Mouse (Mus musculus) CH12.LX (cell line): ENCODE measurements around the gene Vps35l. TPM values are rescaled to one million over a fixed set of nuclear protein-coding genes. Genes with fewer than 3 reads are reported as not detected.

Experiments
- DNase-seq: peaks from one replicate; pipeline ENCODE4 v3.0.0-alpha.2; 2013; ENCODE audit errors: extremely low read depth
- H3K27ac ChIP-seq: 2 replicates; pipeline ENCODE4 v1.5.1; 2012; ENCODE audit warnings: low read depth, mild to moderate bottlenecking, control low read depth, moderate library complexity; ENCODE audit not compliant: insufficient read depth
- H3K27me3 ChIP-seq: replicated peaks from 2 replicates; pipeline ENCODE3; 2012; ENCODE audit warnings: inconsistent platforms
- H3K36me3 ChIP-seq, 2 experiments: replicated peaks in 1 of 2; 2 replicates each; pipeline versions ENCODE3 to v1.6.1; 2012; ENCODE audit warnings: inconsistent platforms in 1 of 2, low read length in 1 of 2, mild to moderate bottlenecking in 1 of 2, mixed read lengths in 1 of 2, moderate library complexity in 1 of 2; ENCODE audit not compliant: control insufficient read depth in 1 of 2, insufficient read depth in 1 of 2
- H3K4me1 ChIP-seq, 2 experiments: 2 replicates each; pipeline ENCODE4 v1.6.1; 2012; ENCODE audit warnings: inconsistent platforms in 1 of 2, moderate library complexity in 1 of 2; ENCODE audit not compliant: insufficient read depth in 2 of 2, control insufficient read depth in 1 of 2
- H3K4me2 ChIP-seq: 2 replicates; pipeline ENCODE4 v1.6.1; 2012; ENCODE audit warnings: low read depth, mild to moderate bottlenecking, control low read depth; ENCODE audit not compliant: poor library complexity, insufficient read depth, severe bottlenecking
- H3K4me3 ChIP-seq, 3 experiments: fragments of 150-350 bp in 1 of 3; sonication (generic) in 1 of 3; replicated peaks in 1 of 3; 2 replicates each; pipeline versions ENCODE3 to v1.5.1; 2011 to 2012; ENCODE audit warnings: low read depth in 2 of 3, low read length in 2 of 3, mild to moderate bottlenecking in 2 of 3, moderate library complexity in 2 of 3, control low read depth in 1 of 3, improper control_type of control experiment in 1 of 3, inconsistent platforms in 1 of 3, mixed read lengths in 1 of 3; ENCODE audit not compliant: poor library complexity in 1 of 3
- H3K79me2 ChIP-seq: replicated peaks from 2 replicates; pipeline ENCODE4 v1.6.1; 2012; ENCODE audit warnings: mild to moderate bottlenecking, moderate library complexity; ENCODE audit not compliant: control insufficient read depth, poor library complexity, insufficient read depth, severe bottlenecking; ENCODE audit errors: extremely low read depth
- H3K9ac ChIP-seq: 2 replicates; pipeline ENCODE4 v1.6.1; 2012; ENCODE audit warnings: low read depth, mild to moderate bottlenecking, control low read depth, moderate library complexity; ENCODE audit not compliant: insufficient read depth
- H3K9me3 ChIP-seq: replicated peaks from 2 replicates; pipeline ENCODE3; 2012; ENCODE audit warnings: low read length, inconsistent platforms, mixed read lengths
- CHD1 ChIP-seq: IDR thresholded peaks from 2 replicates; pipeline ENCODE4 v1.6.1; 2012; ENCODE audit warnings: low read depth, low read length, improper control_type of control experiment, inconsistent platforms
- CHD2 ChIP-seq: IDR thresholded peaks from 2 replicates; pipeline ENCODE4 v1.6.1; 2011; ENCODE audit warnings: low read length, improper control_type of control experiment
- E2F4 ChIP-seq: IDR thresholded peaks from 2 replicates; pipeline ENCODE4 v1.6.1; 2011; ENCODE audit warnings: low read depth, low read length, improper control_type of control experiment; ENCODE audit not compliant: insufficient replicate concordance
- ELF1 ChIP-seq: IDR thresholded peaks from 2 replicates; pipeline ENCODE4 v1.6.1; 2014; ENCODE audit warnings: low read depth, mild to moderate bottlenecking, inconsistent platforms, low read length, improper control_type of control experiment
- EP300 ChIP-seq: IDR thresholded peaks from 2 replicates; pipeline ENCODE4 v1.6.1; 2011; ENCODE audit warnings: low read length, improper control_type of control experiment
- GABPA ChIP-seq: IDR thresholded peaks from 2 replicates; pipeline ENCODE4 v1.6.1; 2012; ENCODE audit warnings: low read depth, low read length, improper control_type of control experiment, inconsistent platforms; ENCODE audit not compliant: insufficient replicate concordance
- HCFC1 ChIP-seq: IDR thresholded peaks from 2 replicates; pipeline ENCODE4 v1.6.1; 2012; ENCODE audit warnings: low read depth, mild to moderate bottlenecking, inconsistent platforms, low read length, improper control_type of control experiment
- IRF4 ChIP-seq: IDR thresholded peaks from 2 replicates; pipeline ENCODE4 v1.6.1; 2014; ENCODE audit warnings: low read depth, mild to moderate bottlenecking, inconsistent platforms, low read length, improper control_type of control experiment
- KAT2A ChIP-seq: IDR thresholded peaks from 2 replicates; pipeline ENCODE4 v1.6.1; 2012; ENCODE audit warnings: low read length, improper control_type of control experiment, inconsistent platforms; ENCODE audit not compliant: insufficient replicate concordance
- MAFK ChIP-seq: IDR thresholded peaks from 2 replicates; pipeline ENCODE4 v1.6.1; 2011; ENCODE audit warnings: low read length, improper control_type of control experiment; ENCODE audit not compliant: insufficient replicate concordance
- MEF2A ChIP-seq: IDR thresholded peaks from 2 replicates; pipeline ENCODE4 v1.6.1; 2014; ENCODE audit warnings: low read depth, mild to moderate bottlenecking, inconsistent platforms, low read length, improper control_type of control experiment, borderline replicate concordance
- MYC ChIP-seq: IDR thresholded peaks from 2 replicates; pipeline ENCODE4 v1.6.1; 2011; ENCODE audit warnings: low read depth, mild to moderate bottlenecking, improper control_type of control experiment, low read length
- NRF1 ChIP-seq: IDR thresholded peaks from 2 replicates; pipeline ENCODE4 v1.6.1; 2014; ENCODE audit warnings: low read depth, mild to moderate bottlenecking, inconsistent platforms, low read length, improper control_type of control experiment, moderate library complexity
- POLR2A ChIP-seq: IDR thresholded peaks from 2 replicates; pipeline ENCODE4 v1.6.1; 2011; ENCODE audit warnings: low read depth, mild to moderate bottlenecking, improper control_type of control experiment, low read length
- POLR2AphosphoS2 ChIP-seq: IDR thresholded peaks from 2 replicates; pipeline ENCODE4 v1.6.1; 2011; ENCODE audit warnings: low read depth, low read length, improper control_type of control experiment
- RAD21 ChIP-seq: IDR thresholded peaks from 2 replicates; pipeline ENCODE4 v1.6.1; 2011; ENCODE audit warnings: low read depth, mild to moderate bottlenecking, low read length, improper control_type of control experiment, moderate library complexity
- SIN3A ChIP-seq: IDR thresholded peaks from 2 replicates; pipeline ENCODE4 v1.6.1; 2012; ENCODE audit warnings: low read length, improper control_type of control experiment, inconsistent platforms
- SMC3 ChIP-seq: IDR thresholded peaks from 2 replicates; pipeline ENCODE4 v1.6.1; 2011; ENCODE audit warnings: low read depth, low read length, improper control_type of control experiment
- USF2 ChIP-seq: conservative IDR thresholded peaks from 2 replicates; pipeline ENCODE4 v1.6.1; 2011; ENCODE audit warnings: low read depth, low read length, improper control_type of control experiment
- ZC3H11A ChIP-seq: IDR thresholded peaks from 2 replicates; pipeline ENCODE4 v1.6.1; 2012; ENCODE audit warnings: low read depth, mild to moderate bottlenecking, inconsistent platforms, low read length, improper control_type of control experiment
- ZKSCAN1 ChIP-seq: IDR thresholded peaks from 2 replicates; pipeline ENCODE4 v1.6.1; 2012; ENCODE audit warnings: low read depth, inconsistent platforms, low read length, improper control_type of control experiment, borderline replicate concordance
- dilution Hi-C: fragments of 300-500 bp; cut with MboI; formaldehyde crosslinking; loops from 2 replicates; pipeline ENCODE4 v1.14.3; 2020; ENCODE audit warnings: low sequenced_read_pairs; ENCODE audit not compliant: extremely low pct_unique_long_range_greater_than_20kb, extremely low pct_ligation_motif_present
- in situ Hi-C: fragments of 300-500 bp; cut with MboI; formaldehyde crosslinking; loops from 3 replicates; pipeline ENCODE4 v1.14.3; 2019; ENCODE audit warnings: low sequenced_read_pairs, low pct_ligation_motif_present, low pct_unique_long_range_greater_than_20kb, mixed read lengths
- polyA plus RNA-seq: library from polyadenylated mRNA; unstranded; fragments of >175 nt; gene quantifications from 2 replicates; pipeline ENCODE4 v1.2.1, GENCODE M21; 2012; ENCODE audit warnings: low read depth; ENCODE audit not compliant: insufficient read length
- total RNA-seq, 2 experiments: library from RNA; depleted of rRNA; stranded (reverse); fragments of 300-350 nt in 1 of 2; fragments of >200 nt in 1 of 2; gene quantifications; 2 replicates each; pipeline ENCODE4 v1.2.3; 2012 to 2014

The Vps35l gene
- total and polyA plus RNA-seq, 3 experiments = 43.9 to 57.7 (median 54.7) TPM

GRCm38 (mm10) chr7:118773027-118773426, 33.0 kb downstream of the Vps35l start:
- no peaks in the 10 kb centered on the region for H3K9me3 ChIP-seq
- H3K4me2 ChIP-seq = no peak overlapping the region
- no peak overlapping the region for H3K4me3 ChIP-seq
- H3K27me3 ChIP-seq = no peaks in the 10 kb centered on the region
- H3K4me1 ChIP-seq = peaks cover 3 to 12% of the 10 kb centered on the region in 2 experiments; a peak in 3 of 4 replicates
- DNase-seq = no peak
- TF ChIP-seq RAD21 (no peak), MEF2A (no peak), EP300 (no peak), ELF1 (no peak), SMC3 (no peak), KAT2A (no peak), USF2 (no peak), CHD1 (no peak), MAFK (no peak)
- H3K79me2 ChIP-seq = no peaks in the 10 kb centered on the region
- peaks cover 20 to 89% of the 10 kb centered on the region in 2 experiments for H3K36me3 ChIP-seq
- H3K9ac ChIP-seq = no peak overlapping the region
- in situ Hi-C loops = loop anchor here (5.0 to 10.0 kb wide), 2 partner anchors 62 to 214 kb away; no protein-coding TSS in a partner anchor
- dilution Hi-C loops = no loop called here
- no peak overlapping the region for H3K27ac ChIP-seq

DNA sequence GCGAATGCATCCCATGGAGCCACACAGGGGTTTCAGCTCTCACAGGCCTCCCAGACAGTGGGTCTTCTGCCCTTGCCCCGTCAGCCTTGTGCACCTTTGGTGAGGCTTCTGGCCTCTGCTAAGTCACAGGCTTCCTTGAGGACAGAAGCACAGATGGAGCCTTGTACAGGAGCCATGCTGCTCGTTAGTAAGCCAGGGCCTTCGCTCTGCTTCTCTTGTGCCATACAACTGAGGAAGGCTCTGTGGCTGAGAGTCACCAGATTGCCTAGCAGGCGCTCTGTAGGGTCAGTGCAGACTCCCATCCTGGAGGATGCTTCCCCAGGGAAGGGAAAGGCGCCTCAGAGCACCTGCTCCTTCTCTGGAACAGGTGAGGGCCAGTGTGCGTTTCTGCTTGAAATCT, 36.0 kb downstream of the Vps35l start:
- Histone ChIP-seq H3K9me3 (no peaks in the 10 kb centered on the region), H3K4me2 (no peak overlapping the region), H3K4me1 (peaks cover 3 to 12% of the 10 kb centered on the region in 2 experiments; a peak in 3 of 4 replicates), H3K27me3 (no peaks in the 10 kb centered on the region), H3K27ac (no peak overlapping the region), H3K79me2 (no peaks in the 10 kb centered on the region), H3K9ac (no peak overlapping the region), H3K36me3 (peaks cover 38 to 93% of the 10 kb centered on the region in 2 experiments), H3K4me3 (no peak overlapping the region)
- no peak for DNase-seq
- no peak for TF ChIP-seq NRF1
- TF ChIP-seq SIN3A = no peak
- TF ChIP-seq MYC = no peak
- no peak for TF ChIP-seq POLR2A
- no peak for TF ChIP-seq ZKSCAN1
- no peak for TF ChIP-seq USF2
- TF ChIP-seq ZC3H11A = no peak
- TF ChIP-seq IRF4 = no peak
- TF ChIP-seq E2F4 = no peak
- TF ChIP-seq POLR2AphosphoS2 = no peak
- no peak for TF ChIP-seq CHD1
- no peak for TF ChIP-seq KAT2A
- no peak for TF ChIP-seq SMC3
- TF ChIP-seq GABPA = no peak
- TF ChIP-seq CHD2 = no peak
- TF ChIP-seq HCFC1 = no peak
- in situ Hi-C loops = loop anchor here (10.0 kb wide), 1 partner anchor 59 kb away; no protein-coding TSS in a partner anchor
- dilution Hi-C loops = no loop called here
